22 mouse cellular contexts compared by ENCODE assay signal in genomic region chr4:151160932-151161331, GRCm38 (mm10).
A peak's percentile ranks its signal among the peaks of the same experiment; 100 is the strongest.
DNase-seq lines count a peak whose midpoint lies in the region; ATAC-seq and TF ChIP-seq lines count a peak whose summit lies in the region.
"Had no signal": no experiment of that assay in that cellular context is flagged by ENCODE, and none has a peak within 500 bp of the region (broad histone marks: within the 10 kb centered on the region; RNA-seq: fewer than 3 reads in every experiment).

No protein-coding gene starts in this region.

- H3K9ac ChIP-seq in hindbrain, postnatal 0 days (replicated peaks; ENCODE audit: low read length) = no peak overlapping the region
- no peak overlapping the region for H3K9ac ChIP-seq in lung, postnatal 0 days (replicated peaks; ENCODE audit: low read depth)
- H3K9ac ChIP-seq: embryonic facial prominence, embryonic 13.5 days; forebrain, embryonic 12.5 days; hindbrain, embryonic 14.5 days had no signal

- TF ChIP-seq EP300 in lung, postnatal 0 days (IDR thresholded peaks at IDR 0.05) = no peak

- H3K27me3 ChIP-seq in cerebellum, adult 2 months (ENCODE audit: control insufficient read depth, insufficient read depth, low read length) = no peaks in the 10 kb centered on the region
- peaks cover 7% of the 10 kb centered on the region; the same call in 1 of the 2 replicates for H3K27me3 ChIP-seq in hindbrain, postnatal 0 days (ENCODE audit: insufficient read depth, low read length)
- peaks cover 29% of the 10 kb centered on the region for H3K27me3 ChIP-seq in hindbrain, embryonic 10.5 days (ENCODE audit: insufficient read depth, poor library complexity, severe bottlenecking)
- no peaks in the 10 kb centered on the region for H3K27me3 ChIP-seq in lung, postnatal 0 days (replicated peaks; ENCODE audit: insufficient read depth, low read length)

- no peak overlapping the region for H3K27ac ChIP-seq in cerebellum, adult 2 months (ENCODE audit: insufficient read depth, low read length)
- H3K27ac ChIP-seq in hindbrain, postnatal 0 days = no peak overlapping the region
- H3K27ac ChIP-seq in hindbrain, embryonic 10.5 days = no peak overlapping the region
- no peak overlapping the region for H3K27ac ChIP-seq in lung, postnatal 0 days (ENCODE audit: low read length)
- H3K27ac ChIP-seq: embryonic facial prominence, embryonic 13.5 days; forebrain, embryonic 12.5 days; heart, embryonic 10.5 days; hindbrain, embryonic 14.5 days had no signal

- no peak overlapping the region for H3K4me2 ChIP-seq in hindbrain, postnatal 0 days (ENCODE audit: low read depth, low read length)
- H3K4me2 ChIP-seq in lung, postnatal 0 days (replicated peaks; ENCODE audit: low read depth, low read length) = no peak overlapping the region
- H3K4me2 ChIP-seq: embryonic facial prominence, embryonic 13.5 days; forebrain, embryonic 12.5 days; hindbrain, embryonic 14.5 days had no signal

- H3K4me3 ChIP-seq in cerebellum, adult 2 months (replicated peaks; ENCODE audit: insufficient read depth, low read depth, low read length) = no peak overlapping the region
- no peak overlapping the region for H3K4me3 ChIP-seq in hindbrain, postnatal 0 days (ENCODE audit: low read length)
- H3K4me3 ChIP-seq in hindbrain, embryonic 10.5 days = no peak overlapping the region
- H3K4me3 ChIP-seq in lung, postnatal 0 days (ENCODE audit: low read depth, low read length) = no peak overlapping the region
- H3K4me3 ChIP-seq: embryonic facial prominence, embryonic 13.5 days; forebrain, embryonic 12.5 days; heart, embryonic 10.5 days had no signal

- H3K4me1 ChIP-seq in cerebellum, adult 2 months (ENCODE audit: control insufficient read depth, insufficient read depth, low read length) = peaks cover 62% of the 10 kb centered on the region
- H3K4me1 ChIP-seq in hindbrain, postnatal 0 days (ENCODE audit: insufficient read depth, low read length) = peaks cover 15% of the 10 kb centered on the region; the same call in 1 of the 2 replicates
- 0 out of 2 replicates have a peak, but pooled peaks cover 4% of the 10 kb centered on the region for H3K4me1 ChIP-seq in hindbrain, embryonic 10.5 days (replicated peaks)
- H3K4me1 ChIP-seq in lung, postnatal 0 days (ENCODE audit: insufficient read depth, low read depth, low read length) = peaks cover 8% of the 10 kb centered on the region; the same call in 1 of the 2 replicates

- H3K9me3 ChIP-seq in hindbrain, postnatal 0 days (ENCODE audit: low read length) = no peaks in the 10 kb centered on the region
- no peaks in the 10 kb centered on the region for H3K9me3 ChIP-seq in hindbrain, embryonic 10.5 days
- no peaks in the 10 kb centered on the region for H3K9me3 ChIP-seq in lung, postnatal 0 days (ENCODE audit: low read length)
- H3K9me3 ChIP-seq: embryonic facial prominence, embryonic 13.5 days; forebrain, embryonic 12.5 days; heart, embryonic 10.5 days had no signal

- peak in 1 of 2 experiments; percentile 62 for DNase-seq in cerebellum, adult 2 months
- DNase-seq in cerebellum, adult 11 months = no peak
- DNase-seq in hindbrain, postnatal 0 days (ENCODE audit: low spot score) = peak; percentile 58
- DNase-seq in hindbrain, embryonic 10.5 days (ENCODE audit: low spot score) = no peak
- DNase-seq in lung, postnatal 0 days (ENCODE audit: low spot score) = no peak
- no peak for DNase-seq in lung, postnatal 14 days
- DNase-seq in embryo, embryonic 9.5 days (ENCODE audit: extremely low spot score) = no peak
- DNase-seq: adrenal gland, adult 8-10 months; adrenal gland, postnatal 36 days; B cell, adult 2 months; cerebellum, adult 11-12 months; cerebellum, adult 9-11 months; gastrocnemius, postnatal 25 days; heart, postnatal 10 days had no signal

- 18% methylated on average over 4 of the region's 4 CpGs for WGBS in cerebellum, adult 2 months
- WGBS in hindbrain, postnatal 0 days = 50% methylated on average over 4 of the region's 4 CpGs
- WGBS in hindbrain, embryonic 10.5 days = 71% methylated on average over 4 of the region's 4 CpGs
- WGBS in lung, postnatal 0 days = 52% methylated on average over 4 of the region's 4 CpGs

- TF ChIP-seq CTCF in cerebellum, adult 2 months (IDR thresholded peaks at IDR 0.05; ENCODE audit: borderline replicate concordance, insufficient read depth, low read depth, low read length) = peak; percentile 32; the same call in 1 of the 2 replicates
- TF ChIP-seq CTCF in hindbrain, postnatal 0 days (IDR thresholded peaks at IDR 0.05; ENCODE audit: low read depth) = peak; percentile 26; the same call in 1 of the 2 replicates
- TF ChIP-seq CTCF in lung, postnatal 0 days (IDR thresholded peaks at IDR 0.05) = peak; percentile 29; the same call in 1 of the 2 replicates

- H3K36me3 ChIP-seq in hindbrain, postnatal 0 days (ENCODE audit: insufficient read depth, low read length) = no peaks in the 10 kb centered on the region
- H3K36me3 ChIP-seq in hindbrain, embryonic 10.5 days = no peaks in the 10 kb centered on the region
- H3K36me3 ChIP-seq in lung, postnatal 0 days (ENCODE audit: insufficient read depth, low read length) = no peaks in the 10 kb centered on the region
- H3K36me3 ChIP-seq: embryonic facial prominence, embryonic 13.5 days; forebrain, embryonic 12.5 days; G1E; heart, embryonic 10.5 days had no signal

- no peak for ATAC-seq in hindbrain, postnatal 0 days
- ATAC-seq in lung, postnatal 0 days = no peak
- ATAC-seq: CD4-positive, CD25-positive, alpha-beta regulatory T cell, adult 4 months; forebrain, embryonic 16.5 days; intestine, embryonic 16.5 days had no signal

- no peak for TF ChIP-seq POLR2A in cerebellum, adult 2 months (IDR thresholded peaks at IDR 0.05; ENCODE audit: borderline replicate concordance, insufficient read depth, low read length)
